Mouse (Mus musculus) activated CD4-positive, CD25-positive, alpha-beta regulatory T cell, adult 9 weeks (primary cell): ENCODE measurements around the gene Tmem30c. TPM values are rescaled to one million over a fixed set of nuclear protein-coding genes. Genes with fewer than 3 reads are reported as not detected.

ENCODE experiments used
- polyA plus RNA-seq: library from polyadenylated mRNA; unstranded; fragments of 100-300 nt; shearing (Covaris generic); gene quantifications from one replicate; pipeline ENCODE4 v1.2.1, GENCODE M21; 2017

Gene Tmem30c
- polyA plus RNA-seq, result not detected

GRCm38 (mm10) chr16:57292765-57293164 lies at the start of gene Tmem30c:
Gene Tmem30c, minus strand, starts transcription at chr16:57292865.

GRCm38 (mm10) chr16:57231089-57231936 lies 61.4 kb downstream of the Tmem30c start, which contains the start of gene Tbc1d23:
Gene Tbc1d23, minus strand, starts transcription at chr16:57231504.

Other genes with a start within 250 kb of the Tmem30c start
- not detected for gene Tmem45a2, start 221.5 kb downstream of the Tmem30c start, polyA plus RNA-seq
- gene Tomm70a, start 171.2 kb downstream of the Tmem30c start, polyA plus RNA-seq, result 12.0 TPM
- gene Nit2, start 125.5 kb downstream of the Tmem30c start, polyA plus RNA-seq, result 36.9 TPM
- gene Tbc1d23, start 61.4 kb downstream of the Tmem30c start, polyA plus RNA-seq, result 29.3 TPM
- 12.5 TPM for gene Filip1l, start 60.2 kb upstream of the Tmem30c start, polyA plus RNA-seq